8 mouse cellular contexts compared by ENCODE assay signal in the genomic region with DNA sequence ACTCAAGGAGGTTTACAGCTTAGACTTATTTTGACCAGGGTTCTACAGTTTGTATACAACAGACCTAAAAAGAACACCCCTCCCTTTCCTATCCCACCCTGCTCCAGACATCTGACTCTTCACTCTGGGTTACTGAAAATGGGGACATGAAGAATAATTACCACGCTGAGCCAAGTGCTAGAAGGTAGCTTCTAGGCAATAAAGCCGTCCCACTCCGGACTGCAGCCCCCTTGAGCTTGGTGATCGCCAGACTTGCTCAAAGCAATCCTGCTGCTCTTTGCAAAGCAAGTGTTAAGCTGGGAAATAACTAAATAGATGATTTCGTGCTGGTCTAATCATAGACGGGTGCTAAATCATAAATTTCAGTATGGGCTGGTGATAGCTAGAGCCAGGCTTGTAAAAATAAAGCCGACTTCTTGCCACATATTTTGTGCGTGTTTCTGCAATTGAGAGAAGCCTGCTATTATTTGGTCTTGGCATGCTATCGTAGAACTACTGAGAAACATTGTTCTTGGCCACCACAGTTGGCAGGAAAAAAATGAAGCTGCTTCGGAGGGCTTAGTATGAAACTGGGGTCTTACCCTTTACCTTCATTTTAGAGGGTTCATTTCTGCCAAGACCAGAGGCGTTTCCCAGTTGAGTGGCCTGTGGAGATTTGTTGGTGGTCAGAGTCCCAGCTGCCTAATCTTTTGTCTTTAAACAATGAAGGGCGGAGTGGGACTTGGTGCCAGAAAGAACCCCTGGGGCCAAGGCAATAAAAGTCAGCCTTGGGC. TPM values are rescaled to one million over a fixed set of nuclear protein-coding genes. Genes with fewer than 3 reads are reported as not detected.
DNase-seq lines count a peak whose midpoint lies in the region; ATAC-seq and TF ChIP-seq lines count a peak whose summit lies in the region.
"Had no signal": no experiment of that assay in that cellular context is flagged by ENCODE, and none has a peak within 500 bp of the region (broad histone marks: within the 10 kb centered on the region; RNA-seq: fewer than 3 reads in every experiment).

No protein-coding gene starts in this region.

- no peak overlapping the region; the same call in 1 of the 2 replicates for H3K9ac ChIP-seq in lung, embryonic 16.5 days (ENCODE audit: low read length)
- peak overlapping the region; percentile 10; the same call in 1 of the 2 replicates for H3K9ac ChIP-seq in forebrain, postnatal 0 days
- H3K9ac ChIP-seq in limb, embryonic 13.5 days, result no peak overlapping the region
- H3K9ac ChIP-seq: stomach, embryonic 15.5 days had no signal

- H3K9me3 ChIP-seq in lung, embryonic 16.5 days (ENCODE audit: control insufficient read depth, low read length), result no peaks in the 10 kb centered on the region
- H3K9me3 ChIP-seq in forebrain, postnatal 0 days (ENCODE audit: low read length), result no peaks in the 10 kb centered on the region
- H3K9me3 ChIP-seq in limb, embryonic 13.5 days, result no peaks in the 10 kb centered on the region
- H3K9me3 ChIP-seq: stomach, embryonic 15.5 days had no signal

- H3K27me3 ChIP-seq in lung, embryonic 16.5 days (ENCODE audit: control insufficient read depth, insufficient read depth, low read depth, low read length), result no peaks in the 10 kb centered on the region
- no peaks in the 10 kb centered on the region for H3K27me3 ChIP-seq in forebrain, postnatal 0 days (ENCODE audit: insufficient read depth, low read length)
- no peaks in the 10 kb centered on the region for H3K27me3 ChIP-seq in limb, embryonic 13.5 days
- H3K27me3 ChIP-seq: stomach, embryonic 15.5 days had no signal

- DNase-seq in lung, postnatal 4 days, result no peak
- DNase-seq in forebrain, postnatal 0 days, result peak; percentile 44
- DNase-seq in skeletal muscle tissue, adult 2 months (ENCODE audit: low read depth, low spot score), result peak; percentile 10
- DNase-seq in urinary bladder, postnatal 10 days (ENCODE audit: low spot score), result no peak
- no peak for DNase-seq in cerebellum, postnatal 36 days

- H3K4me1 ChIP-seq in lung, embryonic 16.5 days (replicated peaks; ENCODE audit: control insufficient read depth, insufficient read depth, low read length), result peaks cover 13% of the 10 kb centered on the region
- H3K4me1 ChIP-seq in forebrain, postnatal 0 days (ENCODE audit: insufficient read depth), result peaks cover 8% of the 10 kb centered on the region; the same call in 1 of the 2 replicates
- peaks cover 18% of the 10 kb centered on the region for H3K4me1 ChIP-seq in limb, embryonic 13.5 days

- no peaks in the 10 kb centered on the region for H3K36me3 ChIP-seq in lung, embryonic 16.5 days (ENCODE audit: control insufficient read depth, insufficient read depth, low read length)
- no peaks in the 10 kb centered on the region for H3K36me3 ChIP-seq in forebrain, postnatal 0 days (ENCODE audit: insufficient read depth)
- no peaks in the 10 kb centered on the region for H3K36me3 ChIP-seq in limb, embryonic 13.5 days
- H3K36me3 ChIP-seq: stomach, embryonic 15.5 days had no signal

- peak; percentile 26; the same call in 1 of the 2 replicates for ATAC-seq in lung, embryonic 16.5 days (ENCODE audit: low read depth)
- ATAC-seq in forebrain, postnatal 0 days, result peak; percentile 60; the same call in 1 of the 2 replicates
- ATAC-seq in limb, embryonic 13.5 days (ENCODE audit: low FRiP score, low read depth), result peak; percentile 64; the same call in 1 of the 2 replicates

- peak overlapping the region; percentile 45 for H3K27ac ChIP-seq in lung, embryonic 16.5 days (ENCODE audit: low read length)
- H3K27ac ChIP-seq in forebrain, postnatal 0 days (ENCODE audit: low read depth, low read length), result no peak overlapping the region
- H3K27ac ChIP-seq in limb, embryonic 13.5 days, result peak overlapping the region; percentile 33; the same call in 1 of the 2 replicates
- H3K27ac ChIP-seq: stomach, embryonic 15.5 days had no signal

- no peak overlapping the region for H3K4me2 ChIP-seq in lung, embryonic 16.5 days (ENCODE audit: low read depth, low read length)
- peak overlapping the region; percentile 5; the same call in 1 of the 2 replicates for H3K4me2 ChIP-seq in forebrain, postnatal 0 days (ENCODE audit: low read depth)
- H3K4me2 ChIP-seq in limb, embryonic 13.5 days (replicated peaks), result peak overlapping the region; percentile 30
- H3K4me2 ChIP-seq: stomach, embryonic 15.5 days had no signal

- 57% methylated on average over 12 of the region's 12 CpGs for WGBS in lung, embryonic 16.5 days
- WGBS in forebrain, postnatal 0 days, result 17% methylated on average over 12 of the region's 12 CpGs
- 18% methylated on average over 12 of the region's 12 CpGs for WGBS in limb, embryonic 13.5 days

- TF ChIP-seq CTCF in forebrain, postnatal 0 days (IDR thresholded peaks at IDR 0.05; ENCODE audit: low read depth), result no peak

- no peak overlapping the region for H3K4me3 ChIP-seq in lung, embryonic 16.5 days (ENCODE audit: low read length)
- H3K4me3 ChIP-seq in forebrain, postnatal 0 days (ENCODE audit: low read depth, low read length), result no peak overlapping the region
- no peak overlapping the region for H3K4me3 ChIP-seq in limb, embryonic 13.5 days
- H3K4me3 ChIP-seq: stomach, embryonic 15.5 days had no signal

RNA-seq across cellular contexts. Expression of a gene that starts 50.3 kb away (rescaled TPM):
- polyA plus RNA-seq in lung, embryonic 16.5 days (2015; fragmentation: Nextera tagmentation; extraction: Ambion mirVana), result 38.5 and 41.2 TPM in 2 replicates
- total RNA-seq in forebrain, postnatal 0 days (2014; rRNA removed), result 76.6 and 110 TPM in 2 replicates
- polyA plus RNA-seq in forebrain, postnatal 0 days (2015; fragmentation: Nextera tagmentation; extraction: Ambion mirVana), result 45.0 and 81.6 TPM in 2 replicates
- polyA plus RNA-seq in limb, embryonic 13.5 days (2015; fragmentation: Nextera tagmentation; extraction: Ambion mirVana), result 14.4 and 15.9 TPM in 2 replicates

Comparison
In these comparisons a context has a peak if more than half of its experiments do, and no peak if none do; other contexts are left out.
1. DNase-seq: peak in forebrain, postnatal 0 days (single experiment) and skeletal muscle tissue, adult 2 months (single experiment); none in lung, postnatal 4 days (0 of 2), urinary bladder, postnatal 10 days (single experiment) and cerebellum, postnatal 36 days (0 of 2).
2. Peak in every context shown above with its lines, with median percentiles within 50 percentile points of each other: ATAC-seq.